Mouse (Mus musculus) ES-E14 (cell line): ENCODE results near the gene Gusb.

ENCODE experiments used
- HCFC1 ChIP-seq: IDR thresholded peaks from 2 replicates; pipeline ENCODE4 v1.6.1; 2012; ENCODE audit warnings: low read length, inconsistent platforms, borderline replicate concordance; ENCODE audit not compliant: insufficient read depth
- ZC3H11A ChIP-seq: IDR thresholded peaks from 2 replicates; pipeline ENCODE4 v1.6.1; 2012; ENCODE audit warnings: low read depth, mild to moderate bottlenecking, inconsistent platforms, low read length, borderline replicate concordance
- ZNF384 ChIP-seq: IDR thresholded peaks from 2 replicates; pipeline ENCODE4 v1.6.1; 2012; ENCODE audit warnings: low read depth, low read length, inconsistent platforms

- TF ChIP-seq ZC3H11A (no peak), ZNF384 (no peak), HCFC1 (no peak)
Observed at GRCm38 (mm10) chr5:129952143-129952542, 50.7 kb downstream of the Gusb start.
